Mouse (Mus musculus): ENCODE results near the gene Bcl2.
"Not testable (repeated sequence)": the region's sequence is repeated elsewhere in the genome, so short reads cannot be mapped to it uniquely, and the experiment has no call there.

The Bcl2 gene

DNA sequence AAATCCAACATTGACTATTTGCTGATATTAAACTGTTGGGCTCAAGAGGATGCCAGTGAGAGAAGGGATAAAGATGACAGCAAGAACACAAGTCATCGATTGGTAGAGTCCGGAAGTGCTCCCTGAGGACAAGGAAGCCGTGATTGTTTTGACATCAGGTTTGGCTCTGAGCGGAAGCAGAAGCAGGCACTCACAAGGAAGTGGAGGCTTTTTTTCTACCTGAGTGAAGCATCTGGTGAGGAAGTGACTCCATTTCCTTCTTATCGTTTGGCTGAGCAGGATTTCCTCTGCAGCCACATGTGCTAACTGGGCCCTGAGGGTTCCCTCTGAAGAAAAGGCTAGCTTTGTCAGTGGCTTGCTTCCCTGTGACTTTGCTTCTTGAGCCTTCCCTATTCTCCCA is 165.0 kb downstream of the Bcl2 start:
- no peak for DNase-seq

DNA sequence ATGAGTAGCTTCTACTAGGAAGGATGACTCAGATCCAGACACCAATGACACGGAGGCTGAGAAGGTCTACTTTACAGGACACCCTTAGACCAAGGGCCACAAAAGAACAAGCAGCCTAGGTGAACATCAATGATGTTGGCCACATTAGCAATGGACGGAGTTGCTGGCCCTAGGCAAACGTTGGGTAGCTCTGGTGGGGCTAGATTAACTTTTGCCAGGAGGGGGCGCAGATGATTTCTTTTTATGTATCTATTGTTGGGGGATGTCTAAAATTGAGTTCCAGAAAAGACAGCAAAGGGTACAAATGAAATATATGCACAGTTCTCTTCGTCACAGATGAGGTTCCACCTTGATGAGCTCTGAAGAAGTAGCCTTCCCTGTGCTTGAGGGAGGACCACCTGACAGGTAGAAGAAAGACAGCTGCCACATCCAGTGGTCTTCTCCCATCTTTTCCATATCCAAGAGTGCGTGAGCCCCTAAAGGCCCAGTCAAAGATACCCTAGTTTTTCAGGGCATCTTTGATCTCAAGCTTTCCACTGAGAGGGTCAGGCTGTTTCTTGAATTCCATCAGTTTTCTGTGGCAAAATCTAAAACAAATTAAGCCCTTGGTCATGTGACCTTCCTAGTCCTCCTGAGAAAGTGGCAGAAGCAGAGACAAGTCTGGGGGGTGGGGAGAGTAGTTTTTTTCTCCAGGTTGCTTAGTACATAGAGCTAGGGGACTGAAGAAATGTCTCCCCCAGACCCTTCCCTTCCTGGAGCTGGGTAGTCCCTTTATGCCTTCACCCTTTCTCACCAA is 169.1 kb downstream of the Bcl2 start:
- DNase-seq, result peak; percentile 9

DNA sequence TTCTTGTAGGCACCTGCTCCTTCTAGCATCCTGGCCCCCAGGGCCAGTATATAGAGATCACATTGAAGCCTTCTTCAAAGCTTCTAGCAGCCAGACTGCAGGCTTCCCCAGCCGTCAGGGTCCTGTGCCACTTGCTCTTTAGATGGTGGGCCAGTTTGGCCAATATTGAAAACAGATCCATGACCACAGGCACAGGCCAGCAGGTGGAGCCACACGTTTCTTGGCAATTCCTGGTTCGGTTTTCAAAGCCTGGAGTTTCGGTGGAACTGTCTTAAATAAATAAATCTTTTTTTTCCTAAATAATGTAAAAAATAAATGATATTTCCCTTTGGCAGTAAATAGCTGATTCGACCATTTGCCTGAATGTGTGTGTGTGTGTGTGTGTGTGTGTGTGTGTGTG is 171.3 kb downstream of the Bcl2 start:
- DNase-seq, result peak; percentile 13

DNA sequence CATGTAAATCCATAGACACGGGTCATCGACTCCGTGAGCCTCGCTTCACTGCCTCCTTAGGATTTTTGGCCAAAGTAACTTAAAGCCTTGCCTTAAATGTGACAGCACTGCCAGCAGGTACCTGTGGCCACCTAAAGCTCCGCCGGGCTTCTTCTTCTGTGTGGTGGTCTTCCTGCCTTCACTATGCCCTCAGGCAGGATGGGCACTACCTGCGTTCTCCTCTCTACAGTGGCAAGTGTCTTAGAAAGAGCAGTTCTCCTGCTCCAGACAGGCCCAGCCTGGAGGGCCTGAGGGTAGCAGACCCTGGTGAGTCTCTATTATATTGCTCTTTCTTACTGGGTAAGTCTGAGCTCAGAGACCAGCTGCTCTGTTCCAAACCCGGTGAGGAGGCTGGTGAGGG is 172.2 kb downstream of the Bcl2 start:
- no peak for DNase-seq

DNA sequence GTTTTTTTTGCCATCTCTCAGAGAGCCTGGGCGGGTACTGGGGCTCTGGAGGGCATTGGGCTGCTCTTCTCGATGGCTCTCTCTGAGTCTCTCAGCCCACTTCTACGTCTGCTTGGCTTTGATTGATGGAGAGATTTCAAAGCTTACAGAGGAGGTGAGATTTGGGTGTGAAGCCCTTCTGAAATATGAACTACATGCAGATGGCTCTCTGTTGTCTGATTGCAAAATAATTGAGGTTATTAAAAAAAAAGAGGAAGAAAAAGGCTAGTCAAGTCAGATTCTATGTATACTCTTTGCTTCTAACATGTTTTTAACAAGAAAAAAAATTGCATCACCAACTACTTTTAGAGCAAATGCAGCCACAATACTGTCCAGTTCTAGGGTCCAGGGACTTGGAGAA is 173.9 kb downstream of the Bcl2 start:
- DNase-seq, result no peak

DNA sequence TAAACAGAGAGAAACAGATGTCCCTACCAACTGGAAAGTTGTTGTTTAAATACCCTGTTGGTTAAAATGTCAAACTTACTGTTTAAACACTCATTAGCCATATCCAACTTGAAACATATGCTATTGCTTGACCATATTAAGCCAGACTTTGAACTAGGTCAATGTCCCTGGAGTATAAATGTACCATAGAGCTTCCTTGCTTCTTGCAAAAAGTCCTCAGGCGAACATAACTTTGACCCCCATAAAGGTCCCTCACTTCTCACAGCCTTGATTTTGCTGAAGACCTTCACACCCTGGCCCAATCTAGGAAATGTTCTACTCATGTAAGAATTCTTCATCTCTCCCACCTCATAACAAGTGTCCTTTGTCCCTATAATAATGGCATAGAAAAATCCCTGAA is 175.0 kb downstream of the Bcl2 start:
- no peak for DNase-seq

DNA sequence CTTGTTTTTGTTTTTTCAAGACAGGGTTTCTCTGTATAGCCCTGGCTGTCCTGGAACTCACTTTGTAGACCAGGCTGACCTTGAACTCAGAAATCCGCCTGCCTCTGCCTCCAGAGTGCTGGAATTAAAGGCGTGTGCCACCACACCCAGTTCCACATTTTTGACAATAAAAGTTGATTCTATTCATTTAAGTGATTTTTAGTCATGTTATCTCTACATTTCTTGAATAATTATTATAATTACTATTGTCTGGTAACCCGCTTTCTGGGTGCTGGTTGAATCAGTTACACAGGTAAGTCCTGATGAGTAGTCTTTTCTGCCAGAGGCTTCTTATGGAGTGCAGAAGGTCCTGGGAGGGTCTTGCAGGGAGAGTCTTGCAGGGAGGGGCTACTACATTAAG is 179.2 kb downstream of the Bcl2 start:
- DNase-seq, result not testable (repeated sequence)

DNA sequence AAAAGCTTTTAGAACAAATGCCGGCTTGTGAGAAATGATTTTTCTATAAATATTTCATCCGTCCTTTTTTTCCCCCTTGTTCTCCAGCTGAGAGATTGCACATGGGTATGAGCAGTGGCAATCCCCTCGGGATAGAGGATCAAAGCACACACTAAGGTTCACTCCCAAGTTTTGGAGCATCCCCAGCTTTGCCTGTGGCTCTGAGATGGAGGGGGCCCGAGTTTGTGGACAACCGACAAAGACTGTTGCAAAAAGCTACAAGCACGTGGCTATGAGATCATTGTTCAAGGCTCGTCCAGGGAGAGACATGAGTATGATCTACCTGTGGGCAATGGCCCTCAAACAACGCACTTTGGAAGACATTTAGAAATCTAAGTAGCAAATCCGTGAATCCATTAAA is 184.5 kb downstream of the Bcl2 start:
- DNase-seq, result no peak

DNA sequence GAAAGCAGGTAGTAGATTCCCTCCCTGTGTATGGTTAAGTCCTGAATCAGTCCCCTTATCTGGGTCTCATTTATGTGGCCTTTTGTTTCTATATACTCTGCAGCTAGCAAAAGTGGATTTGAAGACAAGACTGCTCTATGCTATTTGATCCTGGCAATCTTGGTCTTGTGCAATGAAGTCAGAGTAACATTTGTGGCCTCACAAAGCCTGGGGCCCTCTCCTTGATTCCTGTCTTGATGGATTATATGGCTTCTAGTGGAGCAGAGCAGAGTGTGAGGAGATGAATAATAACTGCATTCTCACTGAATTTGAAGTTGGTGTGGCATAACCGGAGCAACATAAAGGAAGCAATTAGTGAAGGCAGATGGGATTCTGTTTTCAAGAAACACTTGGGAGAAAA is 186.5 kb downstream of the Bcl2 start:
- DNase-seq, result no peak

DNA sequence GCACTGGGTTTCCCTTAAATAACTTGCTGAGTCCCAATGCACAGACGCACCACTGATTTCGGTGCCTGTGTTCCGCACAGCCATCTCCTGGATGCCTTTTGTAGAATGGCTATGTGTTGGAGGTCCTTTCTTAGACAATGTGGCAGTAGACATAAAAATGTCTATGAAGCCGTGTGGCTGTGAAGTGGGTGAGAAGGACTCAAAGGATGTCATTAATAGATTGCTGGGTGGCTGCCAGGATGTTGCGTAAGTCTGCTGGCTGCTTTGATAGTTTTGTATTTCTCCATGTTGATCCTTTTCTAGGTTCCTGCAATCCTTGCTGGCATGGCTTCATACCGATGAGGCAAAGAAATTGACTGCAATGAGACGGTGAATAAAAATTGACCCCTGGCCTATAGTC is 187.3 kb downstream of the Bcl2 start:
- no peak for DNase-seq

DNA sequence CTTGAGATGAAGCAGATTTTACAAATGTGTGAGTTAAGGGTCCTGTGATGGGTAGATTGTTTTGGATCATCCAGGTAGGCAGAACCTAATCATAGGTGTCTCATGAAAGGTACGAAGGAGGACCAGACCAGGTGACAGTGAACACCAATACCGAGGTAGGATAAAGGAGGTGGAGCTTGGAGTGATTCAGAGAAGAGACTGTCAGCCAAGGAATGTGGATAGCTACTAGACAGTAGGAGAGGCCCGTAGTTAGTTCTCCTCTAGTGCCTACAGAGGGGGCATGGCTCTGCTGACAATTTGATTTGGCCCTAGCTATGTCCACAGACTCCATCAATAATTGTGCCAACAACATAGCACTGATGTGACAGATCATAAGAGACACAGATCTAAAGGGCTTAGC is 188.0 kb downstream of the Bcl2 start:
- no peak for DNase-seq

DNA sequence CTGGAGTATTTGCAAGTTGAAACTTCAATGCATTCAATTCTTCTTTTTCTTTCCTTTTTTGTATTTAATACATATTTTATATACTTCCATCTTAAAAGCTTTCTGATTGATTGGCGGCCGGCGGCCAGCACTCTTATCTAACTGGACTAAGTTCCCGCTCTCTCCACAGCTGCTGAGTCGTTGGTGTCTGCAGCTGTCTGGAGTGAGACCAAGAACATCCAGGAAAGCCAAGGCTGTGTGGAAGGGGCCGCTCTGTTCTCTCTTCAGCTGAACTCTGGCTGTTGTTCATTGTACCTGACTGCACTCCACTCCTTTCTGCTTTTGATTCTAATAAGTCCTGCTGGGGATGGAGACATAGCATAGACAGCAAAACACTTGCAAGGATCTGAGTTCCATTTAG is 190.3 kb downstream of the Bcl2 start:
- no peak for DNase-seq

DNA sequence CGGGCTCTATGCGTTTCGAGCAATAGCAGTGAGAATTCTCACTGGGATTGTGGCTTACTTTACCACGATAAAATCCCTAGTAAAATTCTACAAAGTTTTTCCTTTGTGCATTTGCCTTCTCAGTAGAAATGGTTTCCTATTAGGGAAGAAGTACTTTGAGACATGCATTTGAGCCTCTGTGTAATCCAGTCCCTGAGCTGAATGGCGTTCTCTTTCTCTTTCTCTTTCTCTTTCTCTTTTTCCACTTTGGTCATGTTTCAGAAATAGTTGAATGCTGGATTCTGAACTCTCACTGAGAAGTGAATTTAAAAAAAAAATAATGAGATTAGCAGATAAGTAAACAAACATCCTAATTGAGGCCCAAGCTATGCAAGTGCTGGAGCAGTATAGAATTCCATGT is 191.1 kb downstream of the Bcl2 start:
- DNase-seq, result no peak

DNA sequence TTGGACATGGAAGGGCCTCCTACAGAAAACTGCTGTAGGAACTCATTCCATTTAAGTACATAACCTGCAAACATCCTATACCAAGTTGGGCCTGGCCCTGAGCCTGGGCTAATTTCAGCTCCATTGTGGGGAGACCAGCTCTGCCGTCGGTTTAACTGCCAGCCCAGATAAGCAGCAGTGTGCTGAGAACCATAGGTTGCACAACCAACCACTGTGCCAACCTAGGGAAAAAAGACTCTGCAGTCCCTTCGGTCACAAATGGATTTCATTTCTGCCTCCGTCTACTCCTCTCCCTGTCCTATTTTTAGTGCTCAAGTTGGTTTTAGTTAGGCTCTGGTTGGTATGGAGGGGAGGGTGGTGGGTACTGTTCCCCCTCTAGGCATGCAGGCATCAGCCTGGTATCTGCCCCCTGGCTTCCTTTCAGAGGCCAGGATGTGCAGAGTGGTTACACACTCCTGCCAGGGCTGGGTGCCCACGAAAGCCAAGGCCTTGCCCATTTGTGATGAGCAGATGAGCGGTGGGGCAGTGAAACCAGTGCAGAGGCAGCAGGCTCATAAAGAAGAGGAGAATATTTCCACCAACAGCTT is 196.4 kb downstream of the Bcl2 start:
- DNase-seq, result no peak

DNA sequence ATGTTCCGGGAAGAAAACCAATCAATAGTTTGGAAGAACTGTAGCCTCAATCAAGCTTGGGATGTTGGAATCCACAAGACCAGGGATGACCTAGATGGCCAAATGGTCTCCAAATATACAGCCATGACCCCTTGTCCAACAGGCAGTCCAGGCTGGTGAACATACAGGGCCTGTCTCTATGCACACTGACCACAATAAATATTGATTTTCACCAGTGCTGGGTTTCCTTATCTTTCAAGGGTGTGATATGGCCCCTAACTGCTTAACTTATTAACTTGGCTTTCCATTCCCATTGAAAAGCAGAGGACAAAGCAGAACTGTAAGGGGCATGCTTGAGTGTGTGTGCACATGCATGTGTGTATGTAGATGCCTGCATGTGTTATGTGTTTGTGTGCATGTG is 197.0 kb downstream of the Bcl2 start:
- no peak for DNase-seq

DNA sequence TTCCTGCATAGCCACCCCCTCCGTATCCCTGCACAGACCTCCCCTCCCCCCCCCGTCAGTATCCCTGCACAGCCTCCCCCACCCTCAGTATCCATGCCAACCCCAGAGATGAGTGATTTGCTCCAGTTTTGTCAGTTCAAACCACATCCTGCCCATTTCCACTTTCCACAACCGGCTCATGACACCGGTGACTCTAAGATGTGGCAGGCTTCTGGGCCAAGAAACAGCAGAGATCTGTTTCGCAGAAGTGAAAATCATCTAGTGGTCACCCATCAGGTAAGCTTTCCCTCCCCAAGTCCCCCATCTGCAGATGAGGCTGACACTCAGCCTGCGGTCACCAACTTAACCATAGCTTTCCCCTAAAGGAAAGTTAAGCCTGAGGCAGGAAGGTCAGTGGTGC is 198.5 kb downstream of the Bcl2 start:
- DNase-seq, result no peak

DNA sequence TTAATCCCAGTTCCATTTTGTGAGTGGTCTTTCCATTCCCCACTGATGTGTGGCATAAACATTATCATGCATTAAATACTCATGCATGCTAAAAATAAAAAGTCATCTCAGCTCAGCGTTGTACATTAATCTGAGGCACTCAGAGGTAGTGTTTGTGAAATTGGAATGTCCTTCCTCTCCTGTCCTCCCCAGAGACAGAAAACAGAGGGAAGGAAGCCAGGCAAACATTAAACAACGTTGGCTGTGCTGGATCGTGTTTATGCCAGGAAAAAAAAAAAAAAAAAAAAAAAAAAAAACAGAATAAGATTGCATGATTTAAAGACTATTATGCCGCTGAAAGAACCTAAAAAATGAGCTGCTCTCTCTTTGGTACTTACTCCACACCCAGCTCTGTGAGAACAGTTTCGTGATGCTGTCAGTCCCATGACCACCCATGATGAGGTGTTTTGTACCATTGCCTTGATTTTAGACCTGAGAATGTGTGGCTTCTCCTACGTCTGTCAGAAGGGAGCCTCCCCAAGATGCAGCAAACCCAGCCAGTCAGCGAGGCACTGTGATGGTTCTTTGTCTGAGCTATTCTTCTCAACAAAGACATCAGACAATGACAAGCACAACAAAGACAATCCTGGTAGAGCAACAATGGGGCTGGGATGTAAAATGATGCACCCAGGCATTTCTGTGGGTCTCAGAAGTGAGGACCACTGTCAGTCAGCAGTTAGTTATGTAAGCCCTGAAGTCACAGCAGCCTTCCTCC is 200.0 kb downstream of the Bcl2 start:
- no peak for DNase-seq

DNA sequence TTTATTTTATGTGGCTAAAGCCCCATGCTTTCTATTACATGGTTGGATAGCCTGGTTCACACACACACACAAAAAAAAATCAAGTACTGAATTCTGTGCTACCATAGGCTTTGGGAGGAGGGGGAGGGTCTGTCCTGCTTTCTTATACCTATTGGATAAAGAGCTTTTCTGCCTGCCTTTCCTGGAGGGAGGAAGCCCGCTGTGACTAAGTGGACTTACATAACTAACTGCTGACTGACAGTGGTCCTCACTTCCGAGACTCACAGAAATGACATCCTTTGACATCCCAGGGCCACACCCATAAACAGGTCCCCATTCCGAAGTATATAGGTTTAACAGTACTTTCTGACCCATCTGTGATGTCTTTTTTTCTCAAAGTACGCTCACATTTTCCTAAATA is 200.6 kb downstream of the Bcl2 start:
- DNase-seq, result no peak

DNA sequence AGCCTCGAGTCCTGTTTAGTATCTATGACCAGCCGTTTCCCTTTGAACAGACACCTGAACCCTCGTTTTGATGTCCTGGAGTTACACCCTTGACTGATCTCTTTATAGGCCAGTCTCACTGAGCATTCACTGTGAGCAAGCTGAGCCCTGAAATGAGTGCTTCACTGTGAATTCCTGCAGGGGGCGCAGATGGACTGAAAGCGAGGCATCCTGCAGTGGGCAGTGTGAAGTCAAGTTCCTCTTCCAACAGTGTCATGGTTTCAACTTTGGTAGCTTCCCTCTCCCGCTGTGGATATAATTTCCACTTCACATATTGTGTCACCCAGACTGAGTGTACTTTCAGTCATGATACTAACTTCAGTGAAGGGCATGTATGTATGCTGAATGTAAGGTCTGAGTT is 202.5 kb downstream of the Bcl2 start:
- DNase-seq, result peak; percentile 55

DNA sequence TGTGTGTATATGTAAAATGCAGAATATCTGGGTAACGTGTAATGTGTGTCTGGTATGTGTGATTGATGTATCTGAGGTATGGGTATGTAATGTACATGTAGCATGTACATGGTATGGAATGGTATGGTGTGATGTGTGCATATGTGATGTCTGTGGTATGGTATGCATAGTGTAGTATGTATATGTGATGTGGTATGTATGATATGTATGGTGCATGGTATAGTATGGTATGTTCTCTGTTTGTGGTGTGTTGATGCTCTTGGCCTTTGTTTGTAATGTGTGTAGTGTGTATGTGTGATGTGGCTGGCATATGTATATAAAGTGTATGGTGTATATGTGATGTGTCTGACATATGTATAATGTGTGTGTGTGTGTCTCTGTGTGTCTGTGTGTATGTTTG is 206.5 kb downstream of the Bcl2 start:
- DNase-seq, result no peak

DNA sequence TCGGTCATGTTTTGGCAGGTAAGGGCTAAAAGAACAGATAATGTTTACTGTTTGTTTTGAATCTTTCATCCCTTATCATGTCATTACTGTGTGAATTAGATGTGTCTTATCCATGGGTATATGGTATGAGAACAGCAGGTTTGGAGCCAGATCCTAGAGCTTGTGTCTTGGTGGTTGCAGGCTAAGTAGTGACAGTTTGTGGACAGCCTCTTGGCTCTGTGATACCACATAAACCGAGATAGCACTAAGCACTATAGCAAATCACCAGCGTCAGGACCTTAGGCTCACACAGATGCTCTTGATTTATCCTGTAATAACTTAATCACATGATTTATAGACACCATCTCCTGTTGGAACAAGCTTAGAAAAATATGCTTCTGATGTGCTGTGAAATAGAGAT is 210.2 kb downstream of the Bcl2 start:
- no peak for DNase-seq

DNA sequence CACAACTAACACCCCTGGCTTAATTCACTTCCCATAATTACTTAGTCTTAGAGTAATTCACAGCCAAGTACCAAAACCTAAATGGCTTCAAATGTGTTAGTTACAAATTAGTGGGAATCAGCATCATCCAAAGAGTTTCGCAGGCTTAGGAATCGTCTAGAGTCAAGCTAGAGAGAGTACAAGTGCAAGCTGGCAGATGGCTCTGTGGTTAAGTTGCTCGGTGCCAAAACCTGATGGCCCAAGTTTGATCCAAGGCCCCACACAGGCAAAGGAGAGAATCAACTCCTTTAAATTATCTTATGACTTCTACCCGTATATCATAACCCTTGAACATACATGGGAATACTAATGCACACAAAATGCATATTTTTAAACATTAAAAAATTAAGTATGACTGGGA is 210.7 kb downstream of the Bcl2 start:
- no peak for DNase-seq

DNA sequence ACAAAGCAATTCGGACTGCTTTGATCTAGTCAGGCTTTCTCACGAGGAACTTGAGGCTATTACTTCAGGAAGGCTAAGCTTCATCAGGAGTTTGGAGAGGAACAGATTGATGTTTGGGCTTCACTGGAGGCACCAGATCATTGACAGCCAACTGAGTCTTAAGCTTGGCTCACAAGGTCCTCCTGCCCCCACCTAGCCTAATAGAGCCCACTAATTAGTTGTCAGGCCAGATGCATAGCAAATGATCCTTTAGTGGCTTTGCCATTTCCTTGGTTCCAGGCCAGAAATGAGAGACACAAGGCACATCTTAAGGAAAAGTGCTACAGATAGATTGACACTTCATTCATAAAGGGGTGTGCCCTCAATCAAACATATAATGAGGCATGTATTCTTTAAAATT is 216.1 kb downstream of the Bcl2 start:
- no peak for DNase-seq
